Mouse (Mus musculus): ENCODE measurements around the gene Hsp90aa1.

The Hsp90aa1 gene

GRCm38 (mm10) chr12:110650241-110650641 is 52.3 kb downstream of the Hsp90aa1 start:
- CTCF ChIA-PET: no interaction called here

All from spleen, embryonic (tissue).